Mouse (Mus musculus): ENCODE measurements around the gene Actn1.

DNA sequence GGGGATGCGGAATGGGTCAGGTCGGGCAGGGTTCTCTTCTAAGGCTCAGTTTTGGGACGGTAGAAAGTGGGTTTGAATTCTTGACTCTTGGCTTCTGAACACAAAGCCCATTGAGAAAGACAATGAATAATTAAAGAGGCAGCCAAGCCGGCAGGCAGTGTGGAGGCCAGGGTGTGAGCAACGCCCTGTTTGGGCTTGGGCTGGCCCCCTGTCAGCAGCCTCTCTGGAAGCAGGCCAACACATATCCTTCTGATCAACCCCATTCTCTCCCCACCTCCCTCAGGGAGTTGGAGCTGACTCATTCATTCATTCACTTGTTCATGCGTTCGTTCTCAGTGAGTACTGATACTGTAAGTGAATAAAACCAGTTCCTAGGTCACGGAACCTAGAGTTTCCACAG, 36.7 kb downstream of the Actn1 start:
- TF ChIP-seq CTCF (IDR thresholded peaks at IDR 0.05; ENCODE audit: insufficient read depth, low read length) = no peak
- TF ChIP-seq POLR2A (IDR thresholded peaks at IDR 0.05; ENCODE audit: borderline replicate concordance, extremely low read depth, low read depth, low read length) = no peak

Measured in lung, adult 2 months (tissue).